Mouse (Mus musculus) midbrain, embryonic 16.5 days (tissue): ENCODE measurements around the gene Fam107b. TPM values are rescaled to one million over a fixed set of nuclear protein-coding genes. Genes with fewer than 3 reads are reported as not detected.

Experiments used
- ATAC-seq: fragments of 200-750 bp; cut with Nextera tagmentation; 2 replicates; pipeline ENCODE4 v1.8.0; 2017; ENCODE audit warnings: moderate TSS enrichment
- H3K27ac ChIP-seq: fragments of 300-500 bp; sonication (generic); 2 replicates; pipeline ENCODE4 v1.5.1; 2014; ENCODE audit warnings: mild to moderate bottlenecking, low read length, mixed read lengths
- H3K27me3 ChIP-seq: fragments of 300-500 bp; sonication (generic); 2 replicates; pipeline ENCODE4 v1.6.1; 2014; ENCODE audit warnings: low read depth, low read length, mixed read lengths; ENCODE audit not compliant: control insufficient read depth, insufficient read depth
- H3K36me3 ChIP-seq: fragments of 300-500 bp; sonication (generic); 2 replicates; pipeline ENCODE4 v1.6.1; 2014; ENCODE audit warnings: mild to moderate bottlenecking, low read length, moderate library complexity, mixed read lengths; ENCODE audit not compliant: control insufficient read depth, insufficient read depth
- H3K4me1 ChIP-seq: fragments of 300-500 bp; sonication (generic); 2 replicates; pipeline ENCODE4 v1.6.1; 2014; ENCODE audit warnings: mild to moderate bottlenecking, low read length, mixed read lengths; ENCODE audit not compliant: control insufficient read depth, insufficient read depth
- H3K4me2 ChIP-seq: fragments of 300-500 bp; sonication (generic); 2 replicates; pipeline ENCODE4 v1.6.1; 2014; ENCODE audit warnings: mild to moderate bottlenecking, low read length, mixed read lengths
- H3K4me3 ChIP-seq: fragments of 300-500 bp; sonication (generic); 2 replicates; pipeline ENCODE4 v1.5.1; 2014; ENCODE audit warnings: low read depth, mild to moderate bottlenecking, low read length, moderate library complexity, mixed read lengths
- H3K9ac ChIP-seq: fragments of 300-500 bp; sonication (generic); 2 replicates; pipeline ENCODE4 v1.6.1; 2014; ENCODE audit warnings: low read depth, low read length, mixed read lengths
- H3K9me3 ChIP-seq: fragments of 300-500 bp; sonication (generic); replicated peaks from 2 replicates; pipeline ENCODE4 v1.6.1; 2014; ENCODE audit warnings: mild to moderate bottlenecking, low read length, mixed read lengths; ENCODE audit not compliant: control insufficient read depth, poor library complexity, severe bottlenecking
- WGBS: fragments of 180-500 bp; shearing (Covaris S2); extraction: QIAGEN DNeasy Blood & Tissue Kit; methylation state at CpG from one replicate; pipeline ENCODE4 v1.1.7; 2014; 5-methylcytosine and 5-hydroxymethylcytosine counted together
- polyA plus RNA-seq: library from polyadenylated mRNA; unstranded; fragments of >200 nt; fragmentation: Nextera tagmentation; extraction: Ambion mirVana; gene quantifications from 2 replicates; pipeline ENCODE4 v1.2.1, GENCODE M21; 2015

Fam107b gene
- polyA plus RNA-seq, 1 experiment from 2014 or later, result 27.9 TPM

GRCm38 (mm10) chr2:3745041-3745440 lies 174.8 kb downstream of the Fam107b start:
- no peaks in the 10 kb centered on the region for H3K27me3 ChIP-seq
- WGBS, result 57% methylated on average over 3 of the region's 3 CpGs
- no peak overlapping the region for H3K9ac ChIP-seq
- H3K36me3 ChIP-seq, result no peaks in the 10 kb centered on the region
- ATAC-seq, result no peak
- H3K4me1 ChIP-seq, result peaks cover 15% of the 10 kb centered on the region
- no peaks in the 10 kb centered on the region for H3K9me3 ChIP-seq
- no peak overlapping the region for H3K27ac ChIP-seq
- no peak overlapping the region for H3K4me2 ChIP-seq
- H3K4me3 ChIP-seq, result no peak overlapping the region

DNA sequence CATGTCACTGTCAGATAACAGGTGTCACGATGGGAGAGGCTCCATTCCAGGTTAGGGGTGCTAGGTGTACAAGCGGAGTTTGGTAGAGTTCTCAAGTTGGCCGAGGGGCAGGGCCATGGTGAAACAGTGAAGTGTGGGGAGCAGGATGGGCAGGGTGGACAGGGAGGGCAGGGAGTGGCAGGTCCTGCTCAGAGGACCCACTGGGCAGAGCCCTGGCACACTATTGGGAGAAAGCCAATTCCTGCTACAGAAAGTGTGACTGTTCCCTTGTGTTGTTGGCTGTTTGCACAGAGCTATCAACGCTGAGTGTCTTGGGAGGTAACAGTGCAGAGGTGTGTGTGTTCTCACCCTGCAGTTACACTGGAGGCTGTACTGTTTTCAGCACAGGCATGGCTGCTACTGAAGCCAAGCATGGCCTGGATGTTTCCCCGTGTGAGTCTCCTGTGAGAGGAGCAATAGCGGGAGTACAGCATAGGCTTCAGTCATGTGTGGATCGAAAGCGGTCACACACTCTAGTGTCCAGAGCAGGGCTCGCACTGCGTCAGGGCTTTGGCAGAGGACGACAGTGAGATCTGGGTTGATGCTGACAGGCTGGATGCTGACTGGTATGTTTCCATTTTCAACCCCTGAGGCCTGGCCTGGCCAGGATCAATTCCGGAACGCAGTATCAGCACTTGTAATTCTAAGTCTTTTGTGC lies 175.8 kb downstream of the Fam107b start:
- no peak for ATAC-seq
- H3K9me3 ChIP-seq, result no peaks in the 10 kb centered on the region
- H3K4me2 ChIP-seq, result no peak overlapping the region
- H3K9ac ChIP-seq, result no peak overlapping the region
- H3K4me3 ChIP-seq, result no peak overlapping the region
- H3K27me3 ChIP-seq, result no peaks in the 10 kb centered on the region
- H3K36me3 ChIP-seq, result no peaks in the 10 kb centered on the region
- peaks cover 11% of the 10 kb centered on the region for H3K4me1 ChIP-seq
- H3K27ac ChIP-seq, result no peak overlapping the region
- 82% methylated on average over 13 of the region's 13 CpGs for WGBS

DNA sequence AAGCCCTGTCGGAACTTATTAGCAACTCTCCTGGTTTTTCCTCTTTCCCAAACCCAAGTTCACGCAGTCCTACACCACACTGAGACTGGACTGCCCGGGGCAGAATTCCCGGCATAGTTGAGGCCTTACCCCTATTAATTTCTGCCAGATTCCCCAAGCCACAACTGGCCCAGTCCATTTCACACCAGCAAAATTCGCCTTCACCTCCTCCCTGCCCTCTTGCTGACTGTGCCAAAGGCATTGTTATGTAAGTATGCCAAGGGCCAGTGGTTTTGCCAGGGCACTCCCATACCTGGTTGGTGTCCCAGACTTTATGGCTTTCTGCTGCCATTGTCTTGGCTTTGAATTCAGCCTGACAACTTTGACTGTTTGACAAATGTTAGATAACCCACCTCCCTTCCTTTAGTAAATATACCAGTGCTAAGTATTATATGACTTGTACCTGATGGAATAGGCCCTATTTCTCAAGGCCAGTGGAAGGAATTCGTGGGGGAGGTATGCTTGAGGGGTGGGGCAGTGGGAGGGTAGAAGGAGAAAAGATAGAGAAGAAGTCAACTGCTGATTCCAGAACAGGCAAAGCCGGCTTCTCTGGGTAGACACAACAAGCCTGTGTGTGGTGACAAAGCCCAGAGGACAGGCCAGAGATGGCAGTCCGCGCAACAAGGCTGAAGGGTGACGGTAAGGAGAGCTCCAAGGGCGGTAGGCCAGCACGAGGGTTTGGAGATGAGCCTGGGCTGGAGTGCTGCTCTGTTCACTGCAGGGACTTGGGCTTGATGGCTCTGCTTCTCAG lies 178.6 kb downstream of the Fam107b start:
- peaks cover 2% of the 10 kb centered on the region for H3K4me1 ChIP-seq
- 86% methylated on average over 12 of the region's 12 CpGs for WGBS
- H3K27ac ChIP-seq, result no peak overlapping the region
- no peaks in the 10 kb centered on the region for H3K27me3 ChIP-seq
- no peak overlapping the region for H3K9ac ChIP-seq
- H3K9me3 ChIP-seq, result no peaks in the 10 kb centered on the region
- no peak for ATAC-seq
- H3K4me3 ChIP-seq, result no peak overlapping the region
- H3K36me3 ChIP-seq, result no peaks in the 10 kb centered on the region
- H3K4me2 ChIP-seq, result no peak overlapping the region

DNA sequence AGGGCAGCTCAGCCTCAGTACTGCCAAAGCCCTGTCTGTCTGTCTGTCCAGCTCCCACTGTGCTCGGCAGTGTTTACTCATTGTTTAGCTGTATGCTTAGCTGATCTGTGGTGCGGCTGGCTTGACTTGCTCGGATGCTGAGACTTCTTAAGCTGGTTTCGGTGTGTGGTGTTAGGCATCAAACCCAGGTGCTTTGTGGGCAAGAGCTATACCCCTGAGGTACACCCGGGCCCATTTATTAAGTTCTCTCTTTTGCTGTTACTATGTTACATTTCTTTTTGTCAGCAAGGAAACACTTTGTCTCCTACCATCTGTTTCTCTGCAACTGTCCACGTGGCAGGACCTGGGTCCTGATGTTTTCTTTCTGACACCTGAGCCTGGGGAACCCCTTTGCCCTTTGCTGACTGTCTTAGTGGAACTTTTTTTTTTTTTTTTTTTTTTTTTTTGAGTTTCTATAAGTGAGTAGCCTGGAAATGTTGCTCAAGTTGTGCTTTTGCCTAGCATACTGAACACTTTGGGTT lies 179.3 kb downstream of the Fam107b start:
- no peaks in the 10 kb centered on the region for H3K27me3 ChIP-seq
- no peak overlapping the region for H3K27ac ChIP-seq
- H3K4me1 ChIP-seq, result peaks cover 5% of the 10 kb centered on the region
- H3K9ac ChIP-seq, result no peak overlapping the region
- ATAC-seq, result no peak
- H3K4me2 ChIP-seq, result no peak overlapping the region
- H3K4me3 ChIP-seq, result no peak overlapping the region
- no peaks in the 10 kb centered on the region for H3K36me3 ChIP-seq
- H3K9me3 ChIP-seq, result no peaks in the 10 kb centered on the region
- 64% methylated on average over 6 of the region's 6 CpGs for WGBS

- ATAC-seq, result no peak
- no peaks in the 10 kb centered on the region for H3K9me3 ChIP-seq
- no peak overlapping the region for H3K9ac ChIP-seq
- no peaks in the 10 kb centered on the region for H3K36me3 ChIP-seq
- WGBS, result 83% methylated on average over 9 of the region's 9 CpGs
- no peak overlapping the region for H3K4me3 ChIP-seq
- no peak overlapping the region for H3K4me2 ChIP-seq
- no peak overlapping the region for H3K27ac ChIP-seq
- no peaks in the 10 kb centered on the region for H3K27me3 ChIP-seq
- H3K4me1 ChIP-seq, result peaks cover 9% of the 10 kb centered on the region
Observed at GRCm38 (mm10) chr2:3750126-3750525, 179.8 kb downstream of the Fam107b start.

- Histone ChIP-seq H3K9ac (no peak overlapping the region), H3K4me1 (peaks cover 23% of the 10 kb centered on the region), H3K27ac (no peak overlapping the region), H3K9me3 (no peaks in the 10 kb centered on the region), H3K36me3 (no peaks in the 10 kb centered on the region), H3K4me3 (no peak overlapping the region), H3K27me3 (no peaks in the 10 kb centered on the region), H3K4me2 (no peak overlapping the region)
- no peak for ATAC-seq
- WGBS, result 75% methylated on average over 7 of the region's 7 CpGs
Observed at GRCm38 (mm10) chr2:3752365-3752764, 182.1 kb downstream of the Fam107b start.

GRCm38 (mm10) chr2:3752893-3753292 lies 182.6 kb downstream of the Fam107b start:
- H3K4me1 ChIP-seq, result peaks cover 23% of the 10 kb centered on the region
- H3K27me3 ChIP-seq, result no peaks in the 10 kb centered on the region
- H3K9ac ChIP-seq, result no peak overlapping the region
- H3K36me3 ChIP-seq, result no peaks in the 10 kb centered on the region
- H3K4me3 ChIP-seq, result no peak overlapping the region
- H3K9me3 ChIP-seq, result no peaks in the 10 kb centered on the region
- H3K4me2 ChIP-seq, result no peak overlapping the region
- 88% methylated on average over 5 of the region's 5 CpGs for WGBS
- no peak for ATAC-seq
- no peak overlapping the region for H3K27ac ChIP-seq

DNA sequence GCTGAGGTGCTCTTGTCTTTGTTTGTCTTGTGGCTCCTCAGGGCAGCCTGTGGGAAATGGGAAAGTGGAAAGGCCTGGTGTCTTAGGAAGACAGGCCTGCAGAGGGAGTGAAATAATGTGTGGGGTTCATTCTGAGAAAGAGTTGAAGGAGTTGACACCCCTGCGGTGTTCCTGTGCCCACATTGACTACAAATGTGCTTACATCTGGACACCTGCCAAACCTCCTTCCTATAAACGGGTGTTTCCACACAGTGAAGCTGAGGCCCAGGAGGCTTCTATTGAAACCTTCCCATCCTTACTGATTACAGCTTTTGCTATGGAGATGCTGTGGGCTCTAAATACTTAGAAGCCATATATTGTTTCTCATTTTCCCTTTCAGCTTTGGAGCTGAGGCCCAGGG lies 183.5 kb downstream of the Fam107b start:
- no peak overlapping the region for H3K9ac ChIP-seq
- 23% methylated on average over 2 of the region's 2 CpGs for WGBS
- H3K9me3 ChIP-seq, result no peaks in the 10 kb centered on the region
- ATAC-seq, result 0 out of 2 replicates have a peak, but pooled peaks have one; percentile 29
- H3K4me2 ChIP-seq, result no peak overlapping the region
- peaks cover 23% of the 10 kb centered on the region for H3K4me1 ChIP-seq
- no peaks in the 10 kb centered on the region for H3K27me3 ChIP-seq
- H3K4me3 ChIP-seq, result no peak overlapping the region
- no peaks in the 10 kb centered on the region for H3K36me3 ChIP-seq
- H3K27ac ChIP-seq, result peak overlapping the region; percentile 43

DNA sequence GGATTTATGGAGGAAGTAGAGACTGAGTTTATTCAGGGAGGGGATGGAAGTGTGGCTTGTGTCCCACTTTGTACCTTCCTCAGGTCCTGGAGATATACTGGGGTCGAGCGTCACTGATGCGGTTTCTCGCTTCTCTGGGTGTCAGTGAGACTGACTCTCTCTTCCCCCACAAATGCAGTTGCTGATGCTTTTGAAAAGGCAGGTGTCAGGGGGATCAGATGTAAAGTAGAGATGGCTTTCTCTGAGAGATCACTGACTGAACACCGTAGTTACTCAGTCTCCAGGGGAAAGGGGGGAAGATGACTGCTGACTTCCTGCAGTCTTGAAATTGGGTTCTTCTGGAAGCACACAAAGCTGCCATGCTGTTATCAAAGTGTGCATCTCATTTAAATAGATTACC lies 185.6 kb downstream of the Fam107b start:
- Histone ChIP-seq H3K4me2 (no peak overlapping the region), H3K4me3 (no peak overlapping the region), H3K4me1 (peaks cover 23% of the 10 kb centered on the region), H3K36me3 (no peaks in the 10 kb centered on the region), H3K27me3 (no peaks in the 10 kb centered on the region), H3K9ac (no peak overlapping the region), H3K9me3 (no peaks in the 10 kb centered on the region), H3K27ac (0 out of 2 replicates have a peak overlapping the region, but pooled peaks have one; percentile 24)
- no peak for ATAC-seq
- 60% methylated on average over 5 of the region's 5 CpGs for WGBS
